ENCODE assay signal across 14 mouse cellular contexts in the genomic region with DNA sequence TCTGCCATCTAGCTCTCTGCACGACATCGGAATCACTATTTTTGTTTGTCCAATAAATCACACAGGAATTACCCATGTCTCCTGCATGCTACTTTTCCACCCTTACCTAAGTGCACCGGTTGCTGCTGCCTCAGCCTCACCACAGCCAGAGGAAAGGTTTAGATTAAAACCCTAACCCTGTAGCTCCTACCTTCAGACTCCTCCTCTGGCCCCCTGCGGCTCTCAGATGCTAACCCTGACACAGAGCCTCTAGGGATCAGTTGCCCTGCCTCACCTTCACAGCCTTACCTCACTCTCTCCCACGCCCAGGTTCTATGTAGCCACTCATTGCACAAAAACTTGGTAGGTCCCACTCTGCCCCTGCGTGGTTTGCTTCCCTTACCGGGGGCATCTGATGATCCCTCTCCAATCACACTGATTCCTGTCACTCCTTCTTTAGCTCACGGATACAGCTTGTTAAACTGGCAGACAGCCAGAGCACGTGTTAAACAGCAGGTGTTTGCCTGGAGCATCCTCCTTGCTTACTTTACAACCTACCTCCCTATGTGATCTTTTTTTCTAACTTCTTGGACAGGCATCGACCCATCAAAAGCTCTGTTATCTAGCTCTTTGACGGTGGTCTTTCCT.
"Had no signal": no experiment of that assay in that cellular context is flagged by ENCODE, and none has a peak within 500 bp of the region (broad histone marks: within the 10 kb centered on the region; RNA-seq: fewer than 3 reads in every experiment).

No protein-coding gene starts in this region.

- DNase-seq: kidney, adult 2 months; kidney, postnatal 14 days; lung, adult 2 months; lung, postnatal 36 days; thymus, adult 18-20 months; thymus, postnatal 14 days had no signal

- ATAC-seq: lung, postnatal 0 days had no signal

- H3K4me2 ChIP-seq: kidney, embryonic 15.5 days; liver, embryonic 11.5 days; liver, embryonic 15.5 days; neural tube, embryonic 13.5 days had no signal

- H3K9me3 ChIP-seq: kidney, embryonic 15.5 days; limb, embryonic 10.5 days; liver, embryonic 15.5 days; neural tube, embryonic 13.5 days had no signal

- H3K36me3 ChIP-seq: kidney, embryonic 15.5 days; limb, embryonic 10.5 days; liver, embryonic 15.5 days; neural tube, embryonic 13.5 days had no signal

- H3K4me1 ChIP-seq: liver, embryonic 15.5 days had no signal

- H3K4me3 ChIP-seq: kidney, embryonic 15.5 days; left cerebral cortex, adult 2 months; limb, embryonic 10.5 days; liver, embryonic 15.5 days; neural tube, embryonic 13.5 days had no signal

- H3K27me3 ChIP-seq: kidney, embryonic 15.5 days; liver, embryonic 15.5 days; neural tube, embryonic 13.5 days had no signal

- H3K9ac ChIP-seq: kidney, embryonic 15.5 days; liver, embryonic 15.5 days; neural tube, embryonic 13.5 days had no signal

- H3K27ac ChIP-seq: kidney, embryonic 15.5 days; left cerebral cortex, adult 2 months; limb, embryonic 10.5 days; liver, embryonic 15.5 days; neural tube, embryonic 13.5 days; stomach, postnatal 0 days had no signal
